Mouse (Mus musculus) heart, embryonic 13.5 days (tissue): ENCODE measurements around the gene Zfp954. TPM values are rescaled to one million over a fixed set of nuclear protein-coding genes. Genes with fewer than 3 reads are reported as not detected.

Experiments
- polyA plus RNA-seq: library from polyadenylated mRNA; unstranded; fragments of >200 nt; fragmentation: Nextera tagmentation; extraction: Ambion mirVana; gene quantifications from 2 replicates; pipeline ENCODE4 v1.2.1, GENCODE M21; 2015

The Zfp954 gene
- polyA plus RNA-seq, 1 experiment from 2014 or later: 6.6 TPM

Other genes starting within 250 kb of the Zfp954 start
- not detected in 2 replicates for gene Aurkc, start 126.2 kb downstream of the Zfp954 start, polyA plus RNA-seq
- gene Zfp773, start 15.3 kb upstream of the Zfp954 start, polyA plus RNA-seq: 0.68 and 0.83 TPM in 2 replicates
- gene Zfp418, start 49.8 kb upstream of the Zfp954 start, polyA plus RNA-seq: 1.0 and 1.3 TPM in 2 replicates
- gene Zfp772, start 88.5 kb upstream of the Zfp954 start, polyA plus RNA-seq: 3.7 and 3.9 TPM in 2 replicates
- gene Vmn2r29, start 125.8 kb upstream of the Zfp954 start, polyA plus RNA-seq: 0.07 TPM in 1 of 2 replicates, not detected in the other
- 0.84 and 2.1 TPM in 2 replicates for gene Gm45844, start 156.8 kb upstream of the Zfp954 start, polyA plus RNA-seq
- 41.7 and 43.9 TPM in 2 replicates for gene Clcn4, start 179.4 kb upstream of the Zfp954 start, polyA plus RNA-seq
- not detected in 2 replicates for gene Vmn2r30, start 216.1 kb upstream of the Zfp954 start, polyA plus RNA-seq